Mouse (Mus musculus) heart, adult 2 months (tissue): ENCODE measurements around the gene Relch. TPM values are rescaled to one million over a fixed set of nuclear protein-coding genes. Genes with fewer than 3 reads are reported as not detected.
A peak's percentile ranks its signal among the peaks of the same experiment; 100 is the strongest.

Experiments
- DNase-seq, 2 experiments: peaks; one replicate each; pipeline ENCODE4 v3.0.0; 2021
- H3K27ac ChIP-seq: fragments of 200-600 bp; 2 replicates; pipeline ENCODE4 v1.8.1; 2022
- H3K27me3 ChIP-seq: fragments of 200-500 bp; 2 replicates; pipeline ENCODE4 v1.6.1; 2012; ENCODE audit warnings: mild to moderate bottlenecking, low read length, inconsistent platforms, mixed read lengths; ENCODE audit not compliant: control insufficient read depth, insufficient read depth
- H3K36me3 ChIP-seq: fragments of 200-500 bp; 2 replicates; pipeline ENCODE4 v1.6.1; 2012; ENCODE audit warnings: low read length, inconsistent platforms; ENCODE audit not compliant: control insufficient read depth, insufficient read depth
- H3K4me1 ChIP-seq: fragments of 200-500 bp; 2 replicates; pipeline ENCODE4 v1.6.1; 2011; ENCODE audit warnings: low read length; ENCODE audit not compliant: control insufficient read depth, insufficient read depth
- H3K4me3 ChIP-seq: fragments of 200-600 bp; 2 replicates; pipeline ENCODE4 v1.8.1; 2022
- H3K79me2 ChIP-seq: fragments of 200-500 bp; replicated peaks from 2 replicates; pipeline ENCODE4 v1.6.1; 2012; ENCODE audit warnings: mild to moderate bottlenecking, inconsistent platforms, low read length, moderate library complexity, mixed read lengths; ENCODE audit not compliant: control insufficient read depth, insufficient read depth
- H3K9ac ChIP-seq: fragments of 200-500 bp; 2 replicates; pipeline ENCODE4 v1.6.1; 2012; ENCODE audit warnings: low read depth, mild to moderate bottlenecking, control low read depth, inconsistent platforms, low read length, mixed read lengths
- CTCF ChIP-seq: fragments of 200-600 bp; IDR thresholded peaks from 2 replicates; pipeline ENCODE4 v1.8.1; 2022; ENCODE audit warnings: antibody characterized with exemption, mild to moderate bottlenecking, moderate library complexity
- EP300 ChIP-seq: fragments of 200-500 bp; IDR thresholded peaks from 2 replicates; pipeline ENCODE4 v1.6.1; 2011; ENCODE audit warnings: low read depth, low read length, control low read depth; ENCODE audit not compliant: insufficient read depth
- POLR2A ChIP-seq: fragments of 200-500 bp; IDR thresholded peaks from 2 replicates; pipeline ENCODE4 v1.6.1; 2011; ENCODE audit warnings: mild to moderate bottlenecking, low read depth, low read length, control low read depth; ENCODE audit not compliant: insufficient read depth
- WGBS: fragments of 180-500 bp; shearing (Covaris S2); methylation state at CpG from one replicate; pipeline ENCODE4 v1.1.7; 2018; 5-methylcytosine and 5-hydroxymethylcytosine counted together
- intact Hi-C: fragments of 180-260 bp; cut with DNase I; formaldehyde crosslinking; loops from one replicate; pipeline ENCODE4 v1.15.1; 2025
- polyA plus RNA-seq: library from polyadenylated mRNA; depleted of rRNA; stranded (reverse); fragments of >200 nt; gene quantifications from 2 replicates; pipeline ENCODE4 v1.2.3, GENCODE M21; 2012
- total RNA-seq, 2 experiments: library from RNA; stranded (reverse); gene quantifications; 2 replicates each; pipeline ENCODE4 v1.2.3; 2021

The Relch gene
- total and polyA plus RNA-seq, 3 experiments, result 8.4 to 21.6 (median 18.9) TPM

- TF ChIP-seq POLR2A (no peak), CTCF (peak; percentile 42)
- no peak overlapping the region for H3K9ac ChIP-seq
- H3K27ac ChIP-seq, result no peak overlapping the region
- no peaks in the 10 kb centered on the region for H3K79me2 ChIP-seq
- WGBS, result 82% methylated on average over 3 of the region's 3 CpGs
- H3K27me3 ChIP-seq, result no peaks in the 10 kb centered on the region
- no peak overlapping the region for H3K4me3 ChIP-seq
- no peaks in the 10 kb centered on the region for H3K36me3 ChIP-seq
- H3K4me1 ChIP-seq, result no peaks in the 10 kb centered on the region
- no peak for DNase-seq
- intact Hi-C loops, result no loop called here
Measured at GRCm38 (mm10) chr1:105735318-105735717, 71.7 kb downstream of the Relch start.

- H3K27ac ChIP-seq, result no peak overlapping the region
- 94% methylated on average over 6 of the region's 6 CpGs for WGBS
- H3K4me1 ChIP-seq, result no peaks in the 10 kb centered on the region
- intact Hi-C loops, result no loop called here
- DNase-seq, result no peak
- H3K27me3 ChIP-seq, result no peaks in the 10 kb centered on the region
- no peak overlapping the region for H3K9ac ChIP-seq
- TF ChIP-seq EP300 (no peak), CTCF (no peak), POLR2A (no peak)
- H3K36me3 ChIP-seq, result peaks cover 2% of the 10 kb centered on the region
- no peak overlapping the region for H3K4me3 ChIP-seq
- no peaks in the 10 kb centered on the region for H3K79me2 ChIP-seq
Measured at GRCm38 (mm10) chr1:105738334-105738733, 74.7 kb downstream of the Relch start.

- H3K27me3 ChIP-seq, result no peaks in the 10 kb centered on the region
- no peak for DNase-seq
- no peak overlapping the region for H3K27ac ChIP-seq
- no peak overlapping the region for H3K4me3 ChIP-seq
- intact Hi-C loops, result no loop called here
- H3K79me2 ChIP-seq, result no peaks in the 10 kb centered on the region
- H3K36me3 ChIP-seq, result peaks cover 5% of the 10 kb centered on the region
- no peak for TF ChIP-seq CTCF
- TF ChIP-seq POLR2A, result no peak
- no peak for TF ChIP-seq EP300
- no peak overlapping the region for H3K9ac ChIP-seq
- H3K4me1 ChIP-seq, result no peaks in the 10 kb centered on the region
Measured at GRCm38 (mm10) chr1:105739493-105739892, 75.8 kb downstream of the Relch start.

GRCm38 (mm10) chr1:105742481-105742880, 78.8 kb downstream of the Relch start:
- H3K27me3 ChIP-seq, result no peaks in the 10 kb centered on the region
- WGBS, result 93% methylated on average over 1 of the region's 1 CpGs
- peaks cover 5% of the 10 kb centered on the region for H3K36me3 ChIP-seq
- no peak overlapping the region for H3K27ac ChIP-seq
- TF ChIP-seq EP300 (no peak), POLR2A (no peak), CTCF (no peak)
- intact Hi-C loops, result loop anchor here (10.0 kb wide), 1 partner anchor 292 kb away; no protein-coding TSS in a partner anchor
- H3K79me2 ChIP-seq, result no peaks in the 10 kb centered on the region
- H3K4me1 ChIP-seq, result no peaks in the 10 kb centered on the region
- no peak overlapping the region for H3K4me3 ChIP-seq
- no peak overlapping the region for H3K9ac ChIP-seq
- DNase-seq, result no peak

- H3K27ac ChIP-seq, result no peak overlapping the region
- H3K27me3 ChIP-seq, result no peaks in the 10 kb centered on the region
- 86% methylated on average over 1 of the region's 1 CpGs for WGBS
- TF ChIP-seq CTCF (no peak), EP300 (no peak), POLR2A (no peak)
- no peak overlapping the region for H3K4me3 ChIP-seq
- no peaks in the 10 kb centered on the region for H3K4me1 ChIP-seq
- H3K79me2 ChIP-seq, result no peaks in the 10 kb centered on the region
- DNase-seq, result no peak
- peaks cover 5% of the 10 kb centered on the region for H3K36me3 ChIP-seq
- H3K9ac ChIP-seq, result no peak overlapping the region
- intact Hi-C loops, result loop anchor here (10.0 kb wide), 1 partner anchor 288 kb away; no protein-coding TSS in a partner anchor
Measured at GRCm38 (mm10) chr1:105746444-105746843, 82.8 kb downstream of the Relch start.

- Histone ChIP-seq H3K27me3 (no peaks in the 10 kb centered on the region), H3K4me1 (no peaks in the 10 kb centered on the region), H3K79me2 (no peaks in the 10 kb centered on the region), H3K27ac (no peak overlapping the region), H3K36me3 (peaks cover 5% of the 10 kb centered on the region), H3K9ac (no peak overlapping the region), H3K4me3 (no peak overlapping the region)
- no peak for TF ChIP-seq POLR2A
- TF ChIP-seq CTCF, result no peak
- no peak for TF ChIP-seq EP300
- no peak for DNase-seq
- intact Hi-C loops, result loop anchor here (10.0 kb wide), 1 partner anchor 288 kb away; no protein-coding TSS in a partner anchor
- WGBS, result 76% methylated on average over 5 of the region's 5 CpGs
Measured at GRCm38 (mm10) chr1:105746858-105747596, 83.4 kb downstream of the Relch start.
